Mouse (Mus musculus): ENCODE measurements at regions not wholly inside any gene's neighbourhood (a gene's known extent, or its start where the extent isn't known, plus 50 kb on each side); places are given as distances from the start of the nearest gene placed in this dataset.

- Histone ChIP-seq H3K9ac (ENCODE audit: low read length) (no peak overlapping the region), H3K4me3 (ENCODE audit: low read depth, low read length) (no peak overlapping the region), H3K4me2 (ENCODE audit: low read length) (no peak overlapping the region), H3K4me1 (ENCODE audit: control insufficient read depth, insufficient read depth, low read length) (no peaks in the 10 kb centered on the region), H3K27me3 (replicated peaks; ENCODE audit: control insufficient read depth, insufficient read depth, low read length) (no peaks in the 10 kb centered on the region), H3K27ac (ENCODE audit: low read depth, low read length) (no peak overlapping the region), H3K9me3 (replicated peaks; ENCODE audit: control insufficient read depth, low read length) (no peaks in the 10 kb centered on the region), H3K36me3 (ENCODE audit: control insufficient read depth, insufficient read depth, low read length) (no peaks in the 10 kb centered on the region)
- 86% methylated on average over 5 of the region's 5 CpGs for WGBS
- ATAC-seq (no peak), DNase-seq (ENCODE audit: low spot score) (no peak)
Measured at GRCm38 (mm10) chr13:31304286-31304865, 251.6 kb upstream of the Foxq1 start.

GRCm38 (mm10) chr13:31309083-31309621 is 246.8 kb upstream of the Foxq1 start:
- no peak overlapping the region for H3K9ac ChIP-seq (ENCODE audit: low read length)
- H3K4me2 ChIP-seq (ENCODE audit: low read length), result no peak overlapping the region
- no peak overlapping the region for H3K27ac ChIP-seq (ENCODE audit: low read depth, low read length)
- H3K4me1 ChIP-seq (ENCODE audit: control insufficient read depth, insufficient read depth, low read length), result no peaks in the 10 kb centered on the region
- no peak overlapping the region for H3K4me3 ChIP-seq (ENCODE audit: low read depth, low read length)
- ATAC-seq (no peak), DNase-seq (ENCODE audit: low spot score) (no peak)
- no peaks in the 10 kb centered on the region for H3K36me3 ChIP-seq (ENCODE audit: control insufficient read depth, insufficient read depth, low read length)
- H3K9me3 ChIP-seq (replicated peaks; ENCODE audit: control insufficient read depth, low read length), result no peaks in the 10 kb centered on the region
- no peaks in the 10 kb centered on the region for H3K27me3 ChIP-seq (replicated peaks; ENCODE audit: control insufficient read depth, insufficient read depth, low read length)
- WGBS, result 79% methylated on average over 6 of the region's 6 CpGs

- DNase-seq (ENCODE audit: low spot score), result no peak
- no peak overlapping the region for H3K27ac ChIP-seq (ENCODE audit: low read depth, low read length)
- H3K9ac ChIP-seq (ENCODE audit: low read length), result no peak overlapping the region
- ATAC-seq, result no peak
- WGBS, result 63% methylated on average over 7 of the region's 7 CpGs
- H3K4me1 ChIP-seq (ENCODE audit: control insufficient read depth, insufficient read depth, low read length), result no peaks in the 10 kb centered on the region
- no peak overlapping the region for H3K4me2 ChIP-seq (ENCODE audit: low read length)
- H3K9me3 ChIP-seq (replicated peaks; ENCODE audit: control insufficient read depth, low read length), result no peaks in the 10 kb centered on the region
- H3K27me3 ChIP-seq (replicated peaks; ENCODE audit: control insufficient read depth, insufficient read depth, low read length), result no peaks in the 10 kb centered on the region
- no peaks in the 10 kb centered on the region for H3K36me3 ChIP-seq (ENCODE audit: control insufficient read depth, insufficient read depth, low read length)
- no peak overlapping the region for H3K4me3 ChIP-seq (ENCODE audit: low read depth, low read length)
Measured at GRCm38 (mm10) chr13:31312772-31313171, 243.2 kb upstream of the Foxq1 start.

DNA sequence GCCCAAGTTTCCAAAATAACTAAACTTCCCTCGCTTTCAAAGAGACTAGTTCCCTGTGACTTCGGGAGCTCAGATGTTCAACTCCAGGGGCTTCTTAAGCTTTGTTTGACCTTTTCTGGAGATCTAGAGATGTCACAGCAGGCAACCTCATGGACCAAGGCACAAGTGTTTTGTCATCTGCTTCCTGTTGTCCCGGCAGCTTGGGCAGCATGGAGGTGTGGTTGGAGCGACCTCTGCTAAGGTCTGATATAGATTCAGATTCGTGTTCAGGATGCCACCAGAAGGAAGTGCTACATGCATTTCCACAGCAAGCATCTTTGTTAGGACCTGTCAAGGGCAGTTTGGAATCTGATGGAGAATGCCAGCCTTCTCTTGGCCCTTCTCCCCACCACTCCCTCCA is 242.1 kb upstream of the Foxq1 start:
- Histone ChIP-seq H3K4me2 (ENCODE audit: low read length) (no peak overlapping the region), H3K4me3 (ENCODE audit: low read depth, low read length) (no peak overlapping the region), H3K9me3 (replicated peaks; ENCODE audit: control insufficient read depth, low read length) (no peaks in the 10 kb centered on the region), H3K9ac (ENCODE audit: low read length) (no peak overlapping the region), H3K27me3 (replicated peaks; ENCODE audit: control insufficient read depth, insufficient read depth, low read length) (no peaks in the 10 kb centered on the region), H3K4me1 (ENCODE audit: control insufficient read depth, insufficient read depth, low read length) (no peaks in the 10 kb centered on the region), H3K27ac (ENCODE audit: low read depth, low read length) (no peak overlapping the region), H3K36me3 (ENCODE audit: control insufficient read depth, insufficient read depth, low read length) (no peaks in the 10 kb centered on the region)
- DNase-seq (ENCODE audit: low spot score) (peak; percentile 15), ATAC-seq (no peak)
- 71% methylated on average over 5 of the region's 5 CpGs for WGBS

DNA sequence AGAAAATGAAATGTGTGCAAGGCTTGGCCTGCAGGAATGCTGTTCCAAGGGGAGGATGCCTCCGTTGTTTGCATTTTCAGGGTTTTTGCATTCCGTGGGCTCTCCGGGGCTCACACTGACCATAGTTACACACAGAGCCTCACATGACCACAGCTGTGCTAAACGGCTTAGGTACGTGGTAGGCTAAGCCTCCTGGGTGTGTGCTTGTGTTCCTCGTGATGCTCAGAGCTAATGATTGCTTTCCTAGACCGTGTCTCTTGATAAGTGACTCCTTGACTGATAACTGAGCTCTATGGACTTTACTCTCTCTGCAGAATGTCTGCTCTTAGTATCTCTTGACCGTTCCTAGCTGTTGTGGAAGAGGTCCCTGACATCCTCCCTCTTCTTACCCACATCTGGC is 238.9 kb upstream of the Foxq1 start:
- DNase-seq (ENCODE audit: low spot score), result no peak
- no peak for ATAC-seq

GRCm38 (mm10) chr13:31318008-31318407 is 237.9 kb upstream of the Foxq1 start:
- no peak overlapping the region for H3K9ac ChIP-seq (ENCODE audit: low read length)
- DNase-seq (ENCODE audit: low spot score) (no peak), ATAC-seq (no peak)
- H3K4me2 ChIP-seq (ENCODE audit: low read length), result no peak overlapping the region
- WGBS, result 90% methylated on average over 2 of the region's 2 CpGs
- H3K4me1 ChIP-seq (ENCODE audit: control insufficient read depth, insufficient read depth, low read length), result no peaks in the 10 kb centered on the region
- no peaks in the 10 kb centered on the region for H3K9me3 ChIP-seq (replicated peaks; ENCODE audit: control insufficient read depth, low read length)
- no peak overlapping the region for H3K27ac ChIP-seq (ENCODE audit: low read depth, low read length)
- no peak overlapping the region for H3K4me3 ChIP-seq (ENCODE audit: low read depth, low read length)
- H3K27me3 ChIP-seq (replicated peaks; ENCODE audit: control insufficient read depth, insufficient read depth, low read length), result no peaks in the 10 kb centered on the region
- no peaks in the 10 kb centered on the region for H3K36me3 ChIP-seq (ENCODE audit: control insufficient read depth, insufficient read depth, low read length)

More for the DNA sequence above, 238.9 kb upstream of the Foxq1 start:
- WGBS, result 90% methylated on average over 8 of the region's 8 CpGs
- Histone ChIP-seq H3K4me2 (ENCODE audit: low read length) (no peak overlapping the region), H3K36me3 (ENCODE audit: control insufficient read depth, insufficient read depth, low read length) (no peaks in the 10 kb centered on the region), H3K27me3 (replicated peaks; ENCODE audit: control insufficient read depth, insufficient read depth, low read length) (no peaks in the 10 kb centered on the region), H3K9ac (ENCODE audit: low read length) (no peak overlapping the region), H3K4me3 (ENCODE audit: low read depth, low read length) (no peak overlapping the region), H3K4me1 (ENCODE audit: control insufficient read depth, insufficient read depth, low read length) (no peaks in the 10 kb centered on the region), H3K27ac (ENCODE audit: low read depth, low read length) (no peak overlapping the region), H3K9me3 (replicated peaks; ENCODE audit: control insufficient read depth, low read length) (no peaks in the 10 kb centered on the region)

- Histone ChIP-seq H3K27me3 (replicated peaks; ENCODE audit: control insufficient read depth, insufficient read depth, low read length) (no peaks in the 10 kb centered on the region), H3K4me1 (ENCODE audit: control insufficient read depth, insufficient read depth, low read length) (no peaks in the 10 kb centered on the region), H3K27ac (ENCODE audit: low read depth, low read length) (no peak overlapping the region), H3K4me3 (ENCODE audit: low read depth, low read length) (no peak overlapping the region), H3K9me3 (replicated peaks; ENCODE audit: control insufficient read depth, low read length) (no peaks in the 10 kb centered on the region), H3K9ac (ENCODE audit: low read length) (no peak overlapping the region), H3K36me3 (ENCODE audit: control insufficient read depth, insufficient read depth, low read length) (no peaks in the 10 kb centered on the region), H3K4me2 (ENCODE audit: low read length) (no peak overlapping the region)
- DNase-seq (ENCODE audit: low spot score) (no peak), ATAC-seq (no peak)
- WGBS, result 81% methylated on average over 2 of the region's 2 CpGs
Measured at GRCm38 (mm10) chr13:31321411-31321810, 234.5 kb upstream of the Foxq1 start.

DNA sequence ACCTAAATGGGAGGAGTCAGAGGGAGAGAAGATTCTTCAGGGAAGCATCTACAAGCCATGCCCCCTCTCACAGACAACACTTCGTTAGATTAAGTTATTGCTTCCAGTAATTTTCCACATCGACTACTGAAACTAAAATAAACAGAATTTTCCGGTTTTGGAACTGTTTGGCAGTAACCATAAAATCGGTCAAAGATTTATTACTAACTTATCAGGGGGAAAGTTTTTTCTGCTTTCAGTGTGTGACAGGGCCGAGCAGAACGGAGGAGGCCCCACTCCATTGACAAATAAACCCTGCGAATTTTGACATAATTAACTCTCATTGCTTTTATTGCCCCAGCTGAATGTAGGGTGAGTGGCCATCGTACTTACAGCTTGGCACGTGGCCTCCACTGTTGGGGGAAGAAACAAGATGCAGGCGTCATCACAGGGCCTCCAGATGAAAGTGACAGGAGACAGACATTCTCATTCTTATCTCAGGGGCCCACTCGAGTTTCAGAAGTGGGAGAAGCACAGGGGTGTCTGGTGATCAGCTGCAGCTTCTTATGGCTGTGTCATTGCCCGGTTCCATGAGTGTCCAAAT is 229.6 kb upstream of the Foxq1 start:
- no peak overlapping the region for H3K9ac ChIP-seq (ENCODE audit: low read length)
- no peak for ATAC-seq
- no peaks in the 10 kb centered on the region for H3K9me3 ChIP-seq (replicated peaks; ENCODE audit: control insufficient read depth, low read length)
- H3K27me3 ChIP-seq (replicated peaks; ENCODE audit: control insufficient read depth, insufficient read depth, low read length), result no peaks in the 10 kb centered on the region
- H3K27ac ChIP-seq (ENCODE audit: low read depth, low read length), result no peak overlapping the region
- H3K36me3 ChIP-seq (ENCODE audit: control insufficient read depth, insufficient read depth, low read length), result no peaks in the 10 kb centered on the region
- no peak overlapping the region for H3K4me2 ChIP-seq (ENCODE audit: low read length)
- WGBS, result 70% methylated on average over 12 of the region's 12 CpGs
- no peak for DNase-seq (ENCODE audit: low spot score)
- no peaks in the 10 kb centered on the region for H3K4me1 ChIP-seq (ENCODE audit: control insufficient read depth, insufficient read depth, low read length)
- H3K4me3 ChIP-seq (ENCODE audit: low read depth, low read length), result no peak overlapping the region

DNA sequence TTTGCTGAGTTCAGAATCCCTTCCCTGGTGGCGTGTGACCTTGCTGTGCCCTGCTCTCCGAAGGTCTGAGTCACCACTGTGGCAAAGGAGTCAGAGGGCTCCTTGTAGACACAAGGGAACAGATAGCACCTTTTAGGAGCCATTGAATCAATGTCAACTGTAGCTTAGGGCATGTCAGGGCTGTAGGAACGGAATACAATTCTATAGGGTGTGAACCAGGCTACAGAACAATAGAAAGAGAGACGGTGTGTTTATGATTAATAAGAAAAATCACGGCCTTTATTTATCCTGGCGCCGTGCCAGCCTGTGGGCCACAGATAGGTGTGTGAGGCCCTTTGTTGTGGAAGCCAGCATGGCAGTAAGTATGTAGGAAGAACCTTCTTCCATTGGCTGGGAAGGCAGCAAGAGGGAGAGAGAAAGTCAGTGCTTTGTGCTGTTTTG is 228.4 kb upstream of the Foxq1 start:
- Histone ChIP-seq H3K36me3 (ENCODE audit: control insufficient read depth, insufficient read depth, low read length) (no peaks in the 10 kb centered on the region), H3K4me3 (ENCODE audit: low read depth, low read length) (no peak overlapping the region), H3K27ac (ENCODE audit: low read depth, low read length) (no peak overlapping the region), H3K9ac (ENCODE audit: low read length) (no peak overlapping the region), H3K4me1 (ENCODE audit: control insufficient read depth, insufficient read depth, low read length) (no peaks in the 10 kb centered on the region), H3K27me3 (replicated peaks; ENCODE audit: control insufficient read depth, insufficient read depth, low read length) (no peaks in the 10 kb centered on the region), H3K4me2 (ENCODE audit: low read length) (no peak overlapping the region), H3K9me3 (replicated peaks; ENCODE audit: control insufficient read depth, low read length) (no peaks in the 10 kb centered on the region)
- DNase-seq (ENCODE audit: low spot score) (no peak), ATAC-seq (no peak)
- 84% methylated on average over 7 of the region's 7 CpGs for WGBS

Data from forebrain, embryonic 14.5 days (tissue).